Mouse (Mus musculus): ENCODE results near the gene Wdr83.

DNA sequence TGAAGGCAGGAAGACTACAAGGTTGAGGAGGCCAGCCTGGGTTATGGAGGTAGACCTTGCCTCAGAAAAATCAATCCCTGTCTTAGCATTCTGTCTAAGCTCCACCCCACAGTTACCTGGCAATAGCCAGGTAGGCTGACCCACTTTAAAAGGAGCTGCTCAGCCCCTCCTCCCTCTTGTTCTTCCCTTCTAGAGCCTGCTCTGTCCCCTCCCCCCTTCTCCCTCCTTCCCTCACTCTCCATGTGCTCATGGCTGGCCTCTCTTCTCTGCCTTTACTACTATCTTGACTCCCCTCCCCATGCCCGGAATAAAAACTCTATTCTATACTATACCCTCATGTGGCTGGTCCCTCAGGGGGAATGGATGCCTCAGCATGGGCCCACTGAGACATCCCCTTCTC lies 47.2 kb downstream of the Wdr83 start:
- TF ChIP-seq CHD2 (IDR thresholded peaks at IDR 0.05; ENCODE audit: low read length) = no peak
- TF ChIP-seq NELFE (IDR thresholded peaks at IDR 0.05; ENCODE audit: low read depth, low read length) = no peak
- no peak for TF ChIP-seq E2F4 (IDR thresholded peaks at IDR 0.05; ENCODE audit: borderline replicate concordance, low read depth, low read length)
- no peak for TF ChIP-seq RCOR1 (IDR thresholded peaks at IDR 0.05; ENCODE audit: low read depth, low read length)
- TF ChIP-seq CTCF (IDR thresholded peaks at IDR 0.05 in 2 of 3, conservative IDR thresholded peaks at IDR 0.05 in 1 of 3; ENCODE audit: control insufficient read depth in 1 of 3, insufficient read depth in 1 of 3, low read depth in 2 of 3, low read length in 3 of 3, poor library complexity in 1 of 3, severe bottlenecking in 1 of 3) = no peak
- no peak for TF ChIP-seq CHD1 (IDR thresholded peaks at IDR 0.05; ENCODE audit: low read depth, low read length)
- TF ChIP-seq USF1 (IDR thresholded peaks at IDR 0.05; ENCODE audit: low read depth, low read length) = no peak
- TF ChIP-seq ZKSCAN1 (IDR thresholded peaks at IDR 0.05; ENCODE audit: low read depth, low read length) = no peak
